Mouse (Mus musculus) T-helper 2 cell (primary cell): Measurements from ENCODE around the gene Xpr1.

Source experiments
- in situ Hi-C: fragments of 300-600 bp; cut with MboI, MseI; formaldehyde crosslinking; loops from one replicate; pipeline ENCODE4 v1.15.1; 2025; ENCODE audit warnings: high pct_unique_total_duplicates

The Xpr1 gene

DNA sequence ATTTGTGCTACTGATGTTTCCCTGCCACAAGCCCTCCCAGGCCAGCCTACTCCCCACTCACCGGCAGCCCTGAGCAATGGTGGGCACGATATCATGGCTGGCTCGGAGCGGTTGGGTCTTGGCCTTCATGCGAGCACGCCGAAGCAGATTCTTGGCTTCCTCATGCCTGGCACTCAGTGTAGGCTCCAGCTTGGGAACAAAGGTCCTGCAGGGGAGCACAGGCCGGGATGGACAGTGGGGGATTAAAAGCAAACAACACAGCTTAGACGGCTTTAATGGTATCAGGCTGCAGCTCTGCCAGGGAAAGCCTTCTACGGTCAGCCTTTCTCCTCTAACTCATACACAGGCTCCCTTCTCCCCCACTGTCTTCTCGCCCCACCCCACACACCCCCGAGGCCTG is 184.8 kb downstream of the Xpr1 start:
- in situ Hi-C loops = no loop called here

DNA sequence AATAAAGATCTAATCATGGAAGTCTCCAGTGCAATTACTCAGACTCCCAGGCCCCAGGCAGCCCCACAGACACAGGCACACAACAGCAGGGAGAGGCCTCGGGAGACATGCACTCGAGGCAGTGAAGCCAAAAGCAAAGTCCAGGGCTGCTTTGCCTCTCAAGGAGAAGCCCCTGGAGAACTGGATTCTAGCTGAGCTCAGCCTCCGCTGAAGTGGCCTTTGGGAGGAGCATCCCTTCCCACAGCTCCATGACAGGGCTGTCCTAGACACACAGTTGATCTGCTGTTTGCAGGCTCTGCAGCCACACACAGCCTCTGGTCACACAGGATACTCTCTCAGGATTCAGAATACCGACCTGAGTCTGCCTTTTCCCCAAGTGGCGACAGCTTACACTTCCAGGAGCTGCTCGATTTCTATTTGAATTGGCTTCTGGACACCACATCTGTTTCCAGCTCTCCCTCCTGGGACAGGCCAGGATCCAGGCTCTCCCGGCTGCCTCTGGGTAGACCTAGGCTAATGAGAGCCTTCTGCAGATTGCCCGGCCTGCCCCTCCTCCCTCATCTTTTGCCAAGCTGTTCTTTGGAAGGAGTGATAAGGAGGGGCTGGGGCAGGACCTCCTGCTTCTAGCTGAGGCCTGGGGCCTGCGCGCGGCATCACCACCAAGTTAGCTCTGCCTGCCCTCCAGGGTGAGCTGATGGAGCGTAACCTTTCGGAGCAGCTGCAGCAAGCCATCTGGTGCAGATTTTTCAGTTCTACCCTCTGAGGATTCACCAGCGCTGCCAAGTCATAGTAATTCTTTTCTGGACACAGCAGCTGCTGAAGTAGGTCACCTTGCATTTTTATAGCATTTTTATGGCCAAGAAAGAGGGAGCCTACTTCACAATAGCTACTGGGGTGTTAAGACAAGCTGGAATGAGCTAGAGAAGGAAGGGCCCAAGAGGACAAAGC is 187.5 kb downstream of the Xpr1 start:
- in situ Hi-C loops = loop anchor here (5.0 kb wide), 1 partner anchor 442 kb away; no protein-coding TSS in a partner anchor
